Mouse (Mus musculus) midbrain, embryonic 13.5 days (tissue): ENCODE measurements around the gene Dctn2. TPM values are rescaled to one million over a fixed set of nuclear protein-coding genes. Genes with fewer than 3 reads are reported as not detected.

Experiments used
- ATAC-seq: fragments of 200-750 bp; cut with Nextera tagmentation; 2 replicates; pipeline ENCODE4 v1.8.0; 2017; ENCODE audit warnings: mild to moderate bottlenecking, moderate TSS enrichment, moderate library complexity
- H3K27ac ChIP-seq: fragments of 300-500 bp; sonication (generic); 2 replicates; pipeline ENCODE4 v1.5.1; 2015; ENCODE audit warnings: inconsistent platforms, mild to moderate bottlenecking, moderate library complexity
- H3K27me3 ChIP-seq: fragments of 300-500 bp; sonication (generic); 2 replicates; pipeline ENCODE4 v1.6.1; 2015; ENCODE audit warnings: mild to moderate bottlenecking, inconsistent platforms
- H3K36me3 ChIP-seq: fragments of 300-500 bp; sonication (generic); 2 replicates; pipeline ENCODE4 v1.6.1; 2015; ENCODE audit warnings: mild to moderate bottlenecking, inconsistent platforms
- H3K4me1 ChIP-seq: fragments of 300-500 bp; sonication (generic); replicated peaks from 2 replicates; pipeline ENCODE4 v1.6.1; 2015; ENCODE audit warnings: inconsistent platforms
- H3K4me2 ChIP-seq: fragments of 300-500 bp; sonication (generic); replicated peaks from 2 replicates; pipeline ENCODE4 v1.6.1; 2015; ENCODE audit warnings: moderate library complexity, mild to moderate bottlenecking, inconsistent platforms
- H3K4me3 ChIP-seq: fragments of 300-500 bp; sonication (generic); replicated peaks from 2 replicates; pipeline ENCODE4 v1.5.1; 2015; ENCODE audit warnings: mild to moderate bottlenecking, inconsistent platforms
- H3K9ac ChIP-seq: fragments of 300-500 bp; sonication (generic); replicated peaks from 2 replicates; pipeline ENCODE4 v1.6.1; 2015; ENCODE audit warnings: mild to moderate bottlenecking, inconsistent platforms
- H3K9me3 ChIP-seq: fragments of 300-500 bp; sonication (generic); 2 replicates; pipeline ENCODE4 v1.6.1; 2016; ENCODE audit warnings: mild to moderate bottlenecking, inconsistent platforms
- WGBS: fragments of 180-500 bp; shearing (Covaris S2); methylation state at CpG from one replicate; pipeline ENCODE4 v1.1.7; 2015; 5-methylcytosine and 5-hydroxymethylcytosine counted together
- polyA plus RNA-seq: library from polyadenylated mRNA; unstranded; fragments of >200 nt; fragmentation: Nextera tagmentation; extraction: Ambion mirVana; gene quantifications from 2 replicates; pipeline ENCODE4 v1.2.1, GENCODE M21; 2015

The Dctn2 gene
- polyA plus RNA-seq, 1 experiment from 2014 or later, result 310 TPM

- no peak for ATAC-seq
- Histone ChIP-seq H3K4me3 (no peak overlapping the region), H3K9me3 (no peaks in the 10 kb centered on the region), H3K36me3 (peaks cover 74% of the 10 kb centered on the region), H3K27me3 (no peaks in the 10 kb centered on the region), H3K27ac (0 out of 2 replicates have a peak overlapping the region, but pooled peaks have one; percentile 4), H3K4me2 (no peak overlapping the region), H3K9ac (peak overlapping the region; percentile 82; the same call in 1 of the 2 replicates), H3K4me1 (peaks cover 47% of the 10 kb centered on the region)
- 66% methylated on average over 10 of the region's 11 CpGs for WGBS
These were observed 18.7 kb downstream of the Dctn2 start for GRCm38 (mm10) chr10:127284724-127285500.

DNA sequence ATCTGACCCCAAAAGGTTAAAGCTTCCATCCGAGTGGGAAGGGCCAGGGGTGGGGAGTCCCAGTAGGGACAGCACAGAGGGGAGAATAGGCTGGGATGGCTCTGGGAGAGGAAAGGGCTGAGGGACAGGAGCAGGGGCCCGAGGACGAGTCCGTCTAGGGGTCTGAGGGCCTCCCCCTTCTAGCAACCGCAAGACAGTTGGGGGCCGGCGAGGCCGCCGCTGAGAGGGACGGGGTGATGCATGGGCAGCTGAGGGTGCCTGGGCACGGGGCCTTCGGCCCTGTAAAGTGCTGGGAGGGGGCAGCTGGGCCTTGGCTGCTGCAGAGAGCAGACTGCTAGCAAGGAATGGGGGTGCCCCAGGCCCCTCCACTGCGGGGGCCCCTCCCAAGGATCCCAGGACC lies 19.5 kb downstream of the Dctn2 start:
- H3K36me3 ChIP-seq, result peaks cover 67% of the 10 kb centered on the region
- ATAC-seq, result no peak
- no peak overlapping the region for H3K4me3 ChIP-seq
- no peak overlapping the region; the same call in 1 of the 2 replicates for H3K4me2 ChIP-seq
- H3K27ac ChIP-seq, result peak overlapping the region; percentile 53; the same call in 1 of the 2 replicates
- peak overlapping the region; percentile 82; the same call in 1 of the 2 replicates for H3K9ac ChIP-seq
- 71% methylated on average over 9 of the region's 13 CpGs for WGBS
- H3K27me3 ChIP-seq, result no peaks in the 10 kb centered on the region
- peaks cover 49% of the 10 kb centered on the region for H3K4me1 ChIP-seq
- H3K9me3 ChIP-seq, result no peaks in the 10 kb centered on the region

DNA sequence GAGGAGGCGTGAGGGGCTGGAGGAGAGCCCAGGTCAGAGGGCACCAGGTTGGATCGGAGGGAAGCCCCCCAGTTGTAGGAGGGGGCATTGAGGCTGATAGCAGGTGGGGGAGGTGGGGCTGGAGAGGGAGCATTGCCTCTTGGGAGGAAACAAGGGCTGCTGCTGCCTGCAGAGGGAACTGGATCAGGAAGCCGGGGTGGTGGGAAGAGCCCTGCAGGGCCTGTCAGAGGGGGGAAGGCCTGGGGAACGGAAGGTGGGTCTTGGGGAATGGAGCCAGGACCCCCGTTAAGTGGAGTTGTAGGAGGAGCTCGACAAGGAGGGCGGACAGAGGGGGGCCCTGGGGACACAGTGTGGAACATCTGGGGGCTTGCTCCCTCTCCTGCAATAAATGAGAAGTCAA lies 20.0 kb downstream of the Dctn2 start:
- Histone ChIP-seq H3K4me2 (peak overlapping the region; percentile 86), H3K4me1 (peaks cover 52% of the 10 kb centered on the region), H3K36me3 (peaks cover 62% of the 10 kb centered on the region), H3K9ac (peak overlapping the region; percentile 82; the same call in 1 of the 2 replicates), H3K4me3 (peak overlapping the region; percentile 71), H3K27ac (peak overlapping the region; percentile 53), H3K9me3 (no peaks in the 10 kb centered on the region), H3K27me3 (no peaks in the 10 kb centered on the region)
- 61% methylated on average over 7 of the region's 7 CpGs for WGBS
- no peak for ATAC-seq

GRCm38 (mm10) chr10:127286730-127287129 lies 20.6 kb downstream of the Dctn2 start:
- Histone ChIP-seq H3K4me1 (peaks cover 57% of the 10 kb centered on the region), H3K27ac (peak overlapping the region; percentile 53), H3K9me3 (no peaks in the 10 kb centered on the region), H3K4me3 (peak overlapping the region; percentile 71), H3K36me3 (peaks cover 56% of the 10 kb centered on the region), H3K9ac (peak overlapping the region; percentile 82), H3K4me2 (peak overlapping the region; percentile 86), H3K27me3 (no peaks in the 10 kb centered on the region)
- 47% methylated on average over 7 of the region's 7 CpGs for WGBS
- ATAC-seq, result no peak

GRCm38 (mm10) chr10:127287271-127287935 lies 21.2 kb downstream of the Dctn2 start:
- no peak for ATAC-seq

GRCm38 (mm10) chr10:127287936-127288293 lies 21.7 kb downstream of the Dctn2 start:
- Histone ChIP-seq H3K9ac (peak overlapping the region; percentile 82), H3K4me1 (peaks cover 69% of the 10 kb centered on the region), H3K4me3 (peak overlapping the region; percentile 71), H3K9me3 (no peaks in the 10 kb centered on the region), H3K27me3 (no peaks in the 10 kb centered on the region), H3K36me3 (peaks cover 44% of the 10 kb centered on the region), H3K27ac (peak overlapping the region; percentile 97), H3K4me2 (peak overlapping the region; percentile 86)
- WGBS, result 3% methylated on average over 3 of the region's 3 CpGs
- no peak for ATAC-seq

More at GRCm38 (mm10) chr10:127287271-127287935, 21.2 kb downstream of the Dctn2 start:
- peaks cover 50% of the 10 kb centered on the region for H3K36me3 ChIP-seq
- H3K27ac ChIP-seq, result peak overlapping the region; percentile 97
- peak overlapping the region; percentile 71 for H3K4me3 ChIP-seq
- H3K27me3 ChIP-seq, result no peaks in the 10 kb centered on the region
- H3K9me3 ChIP-seq, result no peaks in the 10 kb centered on the region
- peaks cover 64% of the 10 kb centered on the region for H3K4me1 ChIP-seq
- peak overlapping the region; percentile 86 for H3K4me2 ChIP-seq
- WGBS, result 75% methylated on average over 15 of the region's 15 CpGs
- peak overlapping the region; percentile 82 for H3K9ac ChIP-seq

GRCm38 (mm10) chr10:127288328-127288799 lies 22.2 kb downstream of the Dctn2 start:
- Histone ChIP-seq H3K4me2 (peak overlapping the region; percentile 86), H3K4me1 (peaks cover 73% of the 10 kb centered on the region), H3K36me3 (peaks cover 43% of the 10 kb centered on the region), H3K9me3 (no peaks in the 10 kb centered on the region), H3K27ac (peak overlapping the region; percentile 97), H3K4me3 (peak overlapping the region; percentile 71), H3K27me3 (no peaks in the 10 kb centered on the region), H3K9ac (peak overlapping the region; percentile 82)
- ATAC-seq, result 0 out of 2 replicates have a peak, but pooled peaks have one; percentile 1
- WGBS, result 0% methylated on average over 21 of the region's 28 CpGs

- peak; percentile 7 for ATAC-seq
- Histone ChIP-seq H3K27me3 (no peaks in the 10 kb centered on the region), H3K9ac (peak within 1 kb of the TSS; percentile 82), H3K36me3 (peaks cover 43% of the 10 kb centered on the region), H3K4me3 (peak within 1 kb of the TSS; percentile 71), H3K4me1 (peaks cover 73% of the 10 kb centered on the region), H3K27ac (peak within 1 kb of the TSS; percentile 97), H3K9me3 (no peaks in the 10 kb centered on the region), H3K4me2 (peak within 1 kb of the TSS; percentile 86)
- WGBS, result under 1% methylated on average over 37 of the region's 65 CpGs
These were observed 22.8 kb downstream of the Dctn2 start, which contains the start of gene Mbd6 for GRCm38 (mm10) chr10:127288800-127289572. Gene Mbd6, minus strand, starts transcription at chr10:127289018.

GRCm38 (mm10) chr10:127289573-127290191 lies 23.5 kb downstream of the Dctn2 start:
- peak; percentile 5 for ATAC-seq
- H3K4me2 ChIP-seq, result peak overlapping the region; percentile 86
- WGBS, result 3% methylated on average over 15 of the region's 15 CpGs

DNA sequence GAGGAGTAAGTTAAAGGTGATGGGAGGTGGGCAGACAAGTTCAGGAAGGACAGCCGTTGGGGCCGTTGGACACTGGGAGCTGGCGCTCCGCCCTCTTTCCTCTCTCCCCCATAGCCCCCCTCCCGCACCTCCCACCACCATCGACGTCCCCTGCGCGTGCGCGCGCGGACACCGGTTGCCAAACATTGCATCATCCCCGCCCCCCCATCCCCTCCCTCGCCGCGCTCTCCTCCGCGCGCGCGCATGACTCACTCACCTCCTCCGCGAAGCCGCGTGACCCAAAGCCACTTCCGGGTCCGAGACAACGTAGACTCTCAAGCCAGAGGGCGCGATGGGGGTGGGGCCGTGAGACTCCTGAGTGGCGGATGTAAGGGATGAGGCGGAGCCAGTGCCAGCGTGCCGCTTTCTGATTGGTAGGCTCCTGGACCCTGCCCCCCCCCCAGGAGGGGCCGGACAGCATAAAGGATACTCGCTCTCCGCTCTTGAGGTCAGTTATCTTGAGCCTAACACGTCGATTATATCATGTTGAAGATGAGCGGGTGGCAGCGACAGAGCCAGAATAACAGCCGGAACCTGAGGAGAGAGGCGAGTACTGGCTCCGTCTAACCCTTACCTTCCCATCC lies 24.2 kb downstream of the Dctn2 start:
- peaks cover 63% of the 10 kb centered on the region for H3K4me1 ChIP-seq
- peak; percentile 90 for ATAC-seq
- whole genome bisulfite sequencing, result under 1% methylated on average over 44 of the region's 47 CpGs
- peaks cover 43% of the 10 kb centered on the region for H3K36me3 ChIP-seq
- H3K27me3 ChIP-seq, result no peaks in the 10 kb centered on the region
- H3K27ac ChIP-seq, result peak overlapping the region; percentile 97
- no peaks in the 10 kb centered on the region for H3K9me3 ChIP-seq
- H3K4me3 ChIP-seq, result peak overlapping the region; percentile 71
- H3K9ac ChIP-seq, result peak overlapping the region; percentile 82
- H3K4me2 ChIP-seq, result peak overlapping the region; percentile 86

More at GRCm38 (mm10) chr10:127289573-127290191, 23.5 kb downstream of the Dctn2 start:
- H3K27me3 ChIP-seq, result no peaks in the 10 kb centered on the region
- peaks cover 43% of the 10 kb centered on the region for H3K36me3 ChIP-seq
- H3K4me3 ChIP-seq, result peak overlapping the region; percentile 71
- peaks cover 70% of the 10 kb centered on the region for H3K4me1 ChIP-seq
- no peaks in the 10 kb centered on the region for H3K9me3 ChIP-seq
- peak overlapping the region; percentile 82 for H3K9ac ChIP-seq
- peak overlapping the region; percentile 97 for H3K27ac ChIP-seq
